Mouse (Mus musculus) liver, adult 2 months (tissue): ENCODE results near the gene Lrig1.

Experiments used
- CTCF ChIP-seq: fragments of 200-500 bp; IDR thresholded peaks from 2 replicates; pipeline ENCODE4 v1.5.1; 2011; ENCODE audit warnings: low read depth, low read length, control low read depth
- POLR2A ChIP-seq: fragments of 200-500 bp; IDR thresholded peaks from 2 replicates; pipeline ENCODE4 v1.6.1; 2011; ENCODE audit warnings: low read length, control low read depth; ENCODE audit not compliant: insufficient read depth; ENCODE audit errors: extremely low read depth

DNA sequence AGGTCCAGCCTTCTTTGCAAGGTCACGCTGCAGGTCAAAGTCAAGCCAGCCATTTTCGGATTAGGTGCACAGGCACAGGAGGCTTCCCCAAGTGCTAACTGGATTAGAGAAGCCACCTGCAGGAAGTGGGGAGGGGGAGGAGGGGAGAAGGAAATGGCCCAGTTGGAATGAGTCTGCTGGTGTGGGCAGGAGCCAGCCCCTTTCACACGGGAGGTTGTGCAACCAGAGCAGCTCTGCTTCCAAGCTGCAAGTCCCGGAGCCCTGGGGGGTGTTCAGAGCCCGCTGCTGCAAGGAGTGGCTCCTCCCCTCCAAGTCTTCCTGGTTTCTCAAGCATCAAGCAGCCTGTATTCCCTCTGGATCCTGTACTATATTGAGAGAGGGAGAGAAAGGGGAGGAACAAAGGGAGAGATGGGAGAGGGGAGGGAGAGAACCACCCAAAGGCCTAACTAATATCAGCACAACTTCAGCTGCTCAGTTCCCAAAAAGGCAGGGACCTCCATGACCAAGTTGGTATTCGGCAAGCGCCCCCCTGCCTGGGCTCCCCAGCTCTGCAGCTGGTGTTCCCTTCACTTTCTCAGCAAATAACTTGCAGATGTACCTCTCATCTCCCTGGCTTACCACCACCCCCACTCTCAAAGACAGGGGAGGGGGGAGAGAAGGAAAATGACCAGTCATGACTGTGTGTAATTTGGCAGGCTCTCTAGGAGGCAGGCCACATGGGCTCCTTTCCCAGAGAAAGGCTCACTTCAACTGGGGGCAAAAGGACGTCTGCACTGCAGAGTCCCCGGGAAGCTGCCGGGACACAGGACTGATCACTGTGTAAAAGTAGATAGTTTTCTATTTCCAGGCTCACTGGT is 52.2 kb downstream of the Lrig1 start:
- TF ChIP-seq POLR2A (no peak), CTCF (no peak)
